Mouse (Mus musculus) heart, embryonic 16.5 days (tissue): Measurements from ENCODE around the gene Agtpbp1. TPM values are rescaled to one million over a fixed set of nuclear protein-coding genes. Genes with fewer than 3 reads are reported as not detected.
"Not testable (repeated sequence)": the region's sequence is repeated elsewhere in the genome, so short reads cannot be mapped to it uniquely, and the experiment has no call there.

Source experiments
- ATAC-seq: fragments of 200-750 bp; cut with Nextera tagmentation; replicated peaks from 2 replicates; pipeline ENCODE4 v1.8.0; 2017; ENCODE audit warnings: moderate number of reproducible peaks; ENCODE audit not compliant: insufficient read depth, low FRiP score; ENCODE audit errors: extremely low read depth
- H3K27ac ChIP-seq: fragments of 300-500 bp; sonication (generic); 2 replicates; pipeline ENCODE4 v1.5.1; 2014; ENCODE audit warnings: mild to moderate bottlenecking, low read length, control low read depth, moderate library complexity
- H3K27me3 ChIP-seq: fragments of 300-500 bp; sonication (generic); 2 replicates; pipeline ENCODE4 v1.6.1; 2014; ENCODE audit warnings: low read length, mixed read lengths; ENCODE audit not compliant: control insufficient read depth, insufficient read depth
- H3K36me3 ChIP-seq: fragments of 300-500 bp; sonication (generic); 2 replicates; pipeline ENCODE4 v1.6.1; 2014; ENCODE audit not compliant: control insufficient read depth, insufficient read depth
- H3K4me1 ChIP-seq: fragments of 300-500 bp; sonication (generic); 2 replicates; pipeline ENCODE4 v1.6.1; 2014; ENCODE audit warnings: low read length, mixed read lengths; ENCODE audit not compliant: control insufficient read depth, insufficient read depth
- H3K4me2 ChIP-seq: fragments of 300-500 bp; sonication (generic); 2 replicates; pipeline ENCODE4 v1.6.1; 2014; ENCODE audit warnings: low read depth, mild to moderate bottlenecking, control low read depth, low read length
- H3K4me3 ChIP-seq: fragments of 300-500 bp; sonication (generic); 2 replicates; pipeline ENCODE4 v1.5.1; 2014; ENCODE audit warnings: mild to moderate bottlenecking, control low read depth, low read length
- H3K9ac ChIP-seq: fragments of 300-500 bp; sonication (generic); 2 replicates; pipeline ENCODE4 v1.6.1; 2014; ENCODE audit warnings: low read length, control low read depth
- H3K9me3 ChIP-seq: fragments of 300-500 bp; sonication (generic); replicated peaks from 2 replicates; pipeline ENCODE4 v1.6.1; 2016; ENCODE audit warnings: low read length; ENCODE audit not compliant: control insufficient read depth
- WGBS: fragments of 180-500 bp; shearing (Covaris S2); extraction: QIAGEN DNeasy Blood & Tissue Kit; methylation state at CpG from one replicate; pipeline ENCODE4 v1.1.7; 2014; 5-methylcytosine and 5-hydroxymethylcytosine counted together
- polyA plus RNA-seq: library from polyadenylated mRNA; unstranded; fragments of >200 nt; fragmentation: Nextera tagmentation; extraction: Ambion mirVana; gene quantifications from 2 replicates; pipeline ENCODE4 v1.2.1, GENCODE M21; 2015

The Agtpbp1 gene
- polyA plus RNA-seq, 1 experiment from 2014 or later = 12.1 TPM

GRCm38 (mm10) chr13:59494619-59495262, 90.3 kb downstream of the Agtpbp1 start:
- Histone ChIP-seq H3K4me3 (no peak overlapping the region), H3K9ac (no peak overlapping the region), H3K36me3 (peaks cover 13% of the 10 kb centered on the region), H3K27me3 (no peaks in the 10 kb centered on the region), H3K9me3 (peaks cover 4% of the 10 kb centered on the region), H3K4me1 (peaks cover 3% of the 10 kb centered on the region), H3K27ac (no peak overlapping the region), H3K4me2 (no peak overlapping the region)
- no peak for ATAC-seq
- 87% methylated on average over 5 of the region's 5 CpGs for WGBS

- Histone ChIP-seq H3K36me3 (peaks cover 13% of the 10 kb centered on the region), H3K27me3 (no peaks in the 10 kb centered on the region), H3K9ac (no peak overlapping the region), H3K4me2 (no peak overlapping the region), H3K4me3 (no peak overlapping the region), H3K27ac (no peak overlapping the region), H3K9me3 (peaks cover 4% of the 10 kb centered on the region), H3K4me1 (no peaks in the 10 kb centered on the region)
- no peak for ATAC-seq
- 68% methylated on average over 4 of the region's 4 CpGs for WGBS
These were observed 94.3 kb downstream of the Agtpbp1 start for GRCm38 (mm10) chr13:59490726-59491125.

GRCm38 (mm10) chr13:59489143-59489542, 95.9 kb downstream of the Agtpbp1 start:
- WGBS = 33% methylated on average over 2 of the region's 2 CpGs
- no peaks in the 10 kb centered on the region for H3K9me3 ChIP-seq
- no peak overlapping the region for H3K4me2 ChIP-seq
- no peaks in the 10 kb centered on the region for H3K27me3 ChIP-seq
- H3K27ac ChIP-seq = no peak overlapping the region
- no peak overlapping the region for H3K4me3 ChIP-seq
- H3K36me3 ChIP-seq = peaks cover 1% of the 10 kb centered on the region
- no peak for ATAC-seq
- no peak overlapping the region for H3K9ac ChIP-seq
- H3K4me1 ChIP-seq = no peaks in the 10 kb centered on the region

- Histone ChIP-seq H3K27ac (no peak overlapping the region), H3K4me1 (no peaks in the 10 kb centered on the region), H3K4me2 (no peak overlapping the region), H3K27me3 (no peaks in the 10 kb centered on the region), H3K4me3 (no peak overlapping the region), H3K36me3 (no peaks in the 10 kb centered on the region), H3K9ac (no peak overlapping the region), H3K9me3 (no peaks in the 10 kb centered on the region)
- 90% methylated on average over 8 of the region's 8 CpGs for WGBS
- no peak for ATAC-seq
These were observed 97.7 kb downstream of the Agtpbp1 start for GRCm38 (mm10) chr13:59487287-59487686.

GRCm38 (mm10) chr13:59486243-59486642, 98.8 kb downstream of the Agtpbp1 start:
- 83% methylated on average over 5 of the region's 5 CpGs for WGBS
- Histone ChIP-seq H3K9ac (no peak overlapping the region), H3K4me3 (no peak overlapping the region), H3K27ac (no peak overlapping the region), H3K4me2 (no peak overlapping the region), H3K4me1 (no peaks in the 10 kb centered on the region), H3K36me3 (no peaks in the 10 kb centered on the region), H3K9me3 (no peaks in the 10 kb centered on the region), H3K27me3 (no peaks in the 10 kb centered on the region)
- ATAC-seq = no peak

GRCm38 (mm10) chr13:59485456-59485855, 99.6 kb downstream of the Agtpbp1 start:
- H3K27ac ChIP-seq = no peak overlapping the region

GRCm38 (mm10) chr13:59481484-59481855, 103.6 kb downstream of the Agtpbp1 start:
- H3K4me3 ChIP-seq = no peak overlapping the region
- no peak overlapping the region for H3K27ac ChIP-seq
- no peak overlapping the region for H3K4me2 ChIP-seq
- H3K4me1 ChIP-seq = no peaks in the 10 kb centered on the region
- H3K9ac ChIP-seq = no peak overlapping the region
- H3K27me3 ChIP-seq = no peaks in the 10 kb centered on the region
- 93% methylated on average over 4 of the region's 4 CpGs for WGBS
- no peak for ATAC-seq
- peaks cover 10% of the 10 kb centered on the region for H3K36me3 ChIP-seq
- no peaks in the 10 kb centered on the region for H3K9me3 ChIP-seq

More at GRCm38 (mm10) chr13:59485456-59485855, 99.6 kb downstream of the Agtpbp1 start:
- no peaks in the 10 kb centered on the region for H3K9me3 ChIP-seq
- H3K9ac ChIP-seq = no peak overlapping the region
- no peaks in the 10 kb centered on the region for H3K27me3 ChIP-seq
- WGBS = 86% methylated on average over 7 of the region's 7 CpGs
- ATAC-seq = no peak
- no peak overlapping the region for H3K4me3 ChIP-seq
- no peaks in the 10 kb centered on the region for H3K4me1 ChIP-seq
- H3K4me2 ChIP-seq = no peak overlapping the region
- H3K36me3 ChIP-seq = no peaks in the 10 kb centered on the region

- H3K36me3 ChIP-seq = peaks cover 10% of the 10 kb centered on the region
- H3K9me3 ChIP-seq = no peaks in the 10 kb centered on the region
- no peak overlapping the region for H3K4me3 ChIP-seq
- H3K4me1 ChIP-seq = no peaks in the 10 kb centered on the region
- H3K4me2 ChIP-seq = no peak overlapping the region
- ATAC-seq = no peak
- no peak overlapping the region for H3K9ac ChIP-seq
- no peaks in the 10 kb centered on the region for H3K27me3 ChIP-seq
- H3K27ac ChIP-seq = no peak overlapping the region
- 88% methylated on average over 13 of the region's 13 CpGs for WGBS
These were observed 104.2 kb downstream of the Agtpbp1 start for GRCm38 (mm10) chr13:59480599-59481483.

- peaks cover 20% of the 10 kb centered on the region for H3K36me3 ChIP-seq
- H3K27ac ChIP-seq, H3K4me3 ChIP-seq, H3K4me2 ChIP-seq, H3K9me3 ChIP-seq, H3K9ac ChIP-seq, H3K27me3 ChIP-seq, H3K4me1 ChIP-seq, ATAC-seq: not testable (repeated sequence)
- 81% methylated on average over 7 of the region's 7 CpGs for WGBS
These were observed 107.1 kb downstream of the Agtpbp1 start for GRCm38 (mm10) chr13:59477928-59478327.
